Mouse (Mus musculus) kidney, postnatal 0 days (tissue): ENCODE data around the gene Taf4. TPM values are rescaled to one million over a fixed set of nuclear protein-coding genes. Genes with fewer than 3 reads are reported as not detected.

Source experiments
- ATAC-seq: fragments of 200-750 bp; cut with Nextera tagmentation; replicated peaks from 2 replicates; pipeline ENCODE4 v1.8.0; 2017; ENCODE audit warnings: low read depth, moderate number of reproducible peaks, moderate TSS enrichment, moderate library complexity; ENCODE audit not compliant: low FRiP score
- DNase-seq: peaks from one replicate; pipeline ENCODE4 v3.0.0-alpha.2; 2016; ENCODE audit warnings: low spot score
- H3K27ac ChIP-seq: fragments of 300-500 bp; sonication (generic); 2 replicates; pipeline ENCODE4 v1.5.1; 2014; ENCODE audit warnings: mild to moderate bottlenecking
- H3K27me3 ChIP-seq: fragments of 300-500 bp; sonication (generic); 2 replicates; pipeline ENCODE4 v1.6.1; 2014; ENCODE audit warnings: low read length, mixed read lengths; ENCODE audit not compliant: insufficient read depth
- H3K36me3 ChIP-seq: fragments of 300-500 bp; sonication (generic); 2 replicates; pipeline ENCODE4 v1.6.1; 2014; ENCODE audit warnings: low read length, mixed read lengths; ENCODE audit not compliant: insufficient read depth
- H3K4me1 ChIP-seq: fragments of 300-500 bp; sonication (generic); replicated peaks from 2 replicates; pipeline ENCODE4 v1.6.1; 2014; ENCODE audit warnings: antibody characterized with exemption, low read length, mixed read lengths; ENCODE audit not compliant: insufficient read depth
- H3K4me2 ChIP-seq: fragments of 300-500 bp; sonication (generic); 2 replicates; pipeline ENCODE4 v1.6.1; 2014; ENCODE audit warnings: mild to moderate bottlenecking, low read length, moderate library complexity, mixed read lengths
- H3K4me3 ChIP-seq: fragments of 300-500 bp; sonication (generic); replicated peaks from 2 replicates; pipeline ENCODE4 v1.5.1; 2014; ENCODE audit warnings: low read depth, low read length
- H3K9ac ChIP-seq: fragments of 300-500 bp; sonication (generic); 2 replicates; pipeline ENCODE4 v1.6.1; 2014; ENCODE audit warnings: low read depth, low read length
- H3K9me3 ChIP-seq: fragments of 300-500 bp; sonication (generic); replicated peaks from 2 replicates; pipeline ENCODE4 v1.6.1; 2016; ENCODE audit warnings: low read length, inconsistent platforms, mixed read lengths
- CTCF ChIP-seq: IDR thresholded peaks from 2 replicates; pipeline ENCODE4 v1.5.1; 2016; ENCODE audit warnings: antibody characterized with exemption, low read depth, mild to moderate bottlenecking, moderate library complexity
- WGBS: fragments of 180-500 bp; shearing (Covaris S2); extraction: QIAGEN DNeasy Blood & Tissue Kit; methylation state at CpG from one replicate; pipeline ENCODE4 v1.1.7; 2014; 5-methylcytosine and 5-hydroxymethylcytosine counted together
- polyA plus RNA-seq: library from polyadenylated mRNA; unstranded; fragments of >200 nt; fragmentation: Nextera tagmentation; extraction: Ambion mirVana; gene quantifications from 2 replicates; pipeline ENCODE4 v1.2.1, GENCODE M21; 2015

Gene Taf4
- polyA plus RNA-seq, 1 experiment from 2014 or later: 3.3 TPM

DNA sequence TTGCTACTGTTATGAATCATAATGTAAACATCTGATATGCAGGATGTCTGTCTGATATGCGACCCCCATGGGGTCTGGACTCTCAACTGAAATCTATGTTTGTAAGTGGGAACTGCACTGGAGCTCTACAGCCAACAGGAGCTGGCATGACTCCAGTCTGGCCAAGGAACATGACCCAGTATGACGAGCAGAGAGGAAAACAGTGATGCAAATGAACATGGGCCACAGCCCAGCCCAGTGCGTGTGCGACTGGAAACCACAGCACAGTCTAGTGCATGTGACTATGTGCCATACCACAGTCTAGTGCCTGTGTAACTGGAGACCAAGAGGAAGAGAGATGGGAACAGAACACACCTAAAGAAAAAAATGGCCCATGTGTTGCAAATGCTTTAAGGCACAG, 56.4 kb downstream of the Taf4 start:
- no peak for DNase-seq
- 66% methylated on average over 4 of the region's 4 CpGs for WGBS
- no peak overlapping the region for H3K4me2 ChIP-seq

DNA sequence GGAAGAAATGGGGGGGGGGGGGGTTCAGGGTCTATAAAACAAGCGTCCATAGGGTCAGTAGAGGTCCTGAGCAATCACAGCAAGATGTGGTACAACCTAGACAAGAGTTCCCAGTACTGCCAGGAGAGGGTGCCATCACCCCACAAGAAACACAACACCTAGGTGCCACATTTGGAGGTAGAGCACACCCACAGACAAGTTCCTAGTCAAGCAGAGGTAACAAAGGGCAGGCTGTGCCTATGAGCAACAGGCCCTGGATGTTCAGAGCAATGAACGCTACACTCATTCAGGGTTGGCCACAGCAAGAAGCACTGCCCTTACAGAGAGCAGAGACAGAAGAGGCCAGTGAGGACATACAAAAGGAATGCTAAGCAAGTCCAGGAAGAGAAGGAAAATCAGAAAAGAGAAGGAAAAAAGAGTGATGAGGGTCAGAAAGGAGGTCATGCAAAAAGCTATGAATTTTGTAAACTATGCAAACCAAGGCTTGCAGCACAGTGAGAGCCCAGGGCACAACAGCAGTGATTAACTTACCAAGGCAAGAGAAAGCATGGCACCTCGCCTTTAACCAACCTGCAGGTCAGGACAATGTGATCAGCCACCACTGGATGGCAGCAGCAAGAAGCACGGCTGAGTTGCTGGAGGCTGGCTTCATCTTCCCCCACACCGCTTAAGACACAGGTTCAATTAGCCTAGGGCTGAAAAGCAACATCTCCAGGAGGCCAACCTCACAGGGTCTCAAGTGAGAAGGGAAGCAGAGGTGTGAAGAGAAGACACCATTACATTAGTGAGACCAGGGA, 59.4 kb downstream of the Taf4 start:
- WGBS: 22% methylated on average over 5 of the region's 5 CpGs
- ATAC-seq: peak; percentile 61
- peaks cover 50% of the 10 kb centered on the region for H3K36me3 ChIP-seq

More for the DNA sequence above, 56.4 kb downstream of the Taf4 start:
- TF ChIP-seq CTCF: no peak
- no peak overlapping the region for H3K27ac ChIP-seq
- no peak overlapping the region for H3K4me3 ChIP-seq
- no peaks in the 10 kb centered on the region for H3K27me3 ChIP-seq
- peaks cover 52% of the 10 kb centered on the region for H3K36me3 ChIP-seq
- H3K9ac ChIP-seq: no peak overlapping the region
- no peak for ATAC-seq
- H3K9me3 ChIP-seq: no peaks in the 10 kb centered on the region
- no peaks in the 10 kb centered on the region for H3K4me1 ChIP-seq

DNA sequence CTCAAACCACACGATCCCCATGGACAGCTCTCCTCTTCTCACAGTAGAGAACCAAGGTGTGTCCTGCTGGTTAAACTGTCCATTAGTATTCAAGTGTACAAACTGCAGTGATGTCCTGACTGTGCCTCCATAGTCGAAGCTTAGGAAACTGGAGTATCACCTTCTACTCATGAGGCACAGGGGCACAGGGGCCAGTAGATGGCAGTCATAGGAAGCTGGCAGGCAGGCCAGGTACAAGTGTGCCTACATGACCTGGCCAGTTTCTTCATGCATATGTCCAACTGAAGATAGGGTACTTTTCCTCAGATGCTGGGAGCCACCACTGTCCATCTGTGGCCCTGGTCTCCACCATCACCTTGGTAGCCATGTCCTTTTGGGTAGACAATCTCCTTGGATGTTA, 62.2 kb downstream of the Taf4 start:
- no peak overlapping the region for H3K27ac ChIP-seq
- peaks cover 32% of the 10 kb centered on the region; the same call in 1 of the 2 replicates for H3K36me3 ChIP-seq
- no peaks in the 10 kb centered on the region for H3K9me3 ChIP-seq
- ATAC-seq: no peak
- H3K9ac ChIP-seq: no peak overlapping the region
- DNase-seq: peak; percentile 10
- TF ChIP-seq CTCF: peak; percentile 62
- no peaks in the 10 kb centered on the region for H3K27me3 ChIP-seq
- H3K4me1 ChIP-seq: no peaks in the 10 kb centered on the region
- no peak overlapping the region for H3K4me2 ChIP-seq
- WGBS: 55% methylated on average over 2 of the region's 2 CpGs
- H3K4me3 ChIP-seq: no peak overlapping the region

More for the DNA sequence above, 59.4 kb downstream of the Taf4 start:
- no peaks in the 10 kb centered on the region for H3K4me1 ChIP-seq
- peak; percentile 83 for DNase-seq
- no peaks in the 10 kb centered on the region for H3K9me3 ChIP-seq
- TF ChIP-seq CTCF: peak; percentile 81
- no peak overlapping the region for H3K9ac ChIP-seq
- H3K4me2 ChIP-seq: no peak overlapping the region
- no peak overlapping the region for H3K27ac ChIP-seq
- H3K4me3 ChIP-seq: no peak overlapping the region
- no peaks in the 10 kb centered on the region for H3K27me3 ChIP-seq

DNA sequence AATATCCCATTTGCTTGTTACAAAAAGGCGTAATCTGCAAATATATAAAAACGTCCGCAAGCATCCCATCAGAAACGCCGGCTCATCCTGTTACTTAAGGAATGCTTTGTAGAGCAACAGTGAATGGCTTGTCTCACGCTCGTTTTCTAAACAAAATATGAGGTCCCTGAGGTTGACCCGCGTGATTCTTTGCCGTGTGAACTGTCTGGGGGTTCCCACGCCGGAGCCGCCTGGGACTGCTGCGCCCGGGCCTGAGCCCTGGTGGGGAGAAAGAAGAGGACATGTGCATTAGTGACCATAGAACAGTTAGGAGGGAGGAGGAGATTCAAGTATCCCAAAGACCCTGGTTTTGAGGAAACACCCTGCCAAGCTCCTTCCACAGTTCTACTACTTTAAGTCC, 63.1 kb downstream of the Taf4 start:
- Histone ChIP-seq H3K9ac (no peak overlapping the region), H3K9me3 (no peaks in the 10 kb centered on the region), H3K27me3 (no peaks in the 10 kb centered on the region), H3K4me3 (no peak overlapping the region), H3K4me1 (no peaks in the 10 kb centered on the region), H3K27ac (no peak overlapping the region), H3K4me2 (no peak overlapping the region), H3K36me3 (peaks cover 29% of the 10 kb centered on the region; the same call in 1 of the 2 replicates)
- TF ChIP-seq CTCF: no peak
- DNase-seq: no peak
- whole genome bisulfite sequencing: 63% methylated on average over 15 of the region's 15 CpGs
- no peak for ATAC-seq

DNA sequence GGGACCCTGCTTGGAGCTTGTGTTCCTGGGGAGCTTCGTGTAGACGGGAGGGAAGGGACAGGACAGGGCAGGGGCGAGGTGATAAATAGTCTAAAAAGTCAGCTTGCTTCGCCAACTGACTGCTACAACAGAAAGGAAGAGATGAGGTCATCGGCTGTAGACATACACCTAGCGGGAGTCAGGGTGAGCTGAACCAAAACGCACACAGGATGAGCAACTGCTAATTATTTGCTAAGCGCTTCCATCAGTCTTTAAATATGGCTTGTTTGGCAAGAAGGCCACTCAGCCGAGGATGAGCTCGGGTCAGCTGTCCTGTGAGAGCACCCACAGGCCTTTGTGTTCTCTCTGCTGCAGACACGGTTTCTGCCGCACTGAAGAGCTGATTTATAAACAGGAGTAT, 63.5 kb downstream of the Taf4 start:
- WGBS: 30% methylated on average over 12 of the region's 12 CpGs
- DNase-seq (peak; percentile 64), ATAC-seq (0 out of 2 replicates have a peak, but pooled peaks have one; percentile 30)
- H3K4me3 ChIP-seq: no peak overlapping the region
- no peak overlapping the region for H3K27ac ChIP-seq
- peaks cover 29% of the 10 kb centered on the region; the same call in 1 of the 2 replicates for H3K36me3 ChIP-seq
- no peaks in the 10 kb centered on the region for H3K27me3 ChIP-seq
- TF ChIP-seq CTCF: no peak
- H3K9ac ChIP-seq: no peak overlapping the region
- H3K9me3 ChIP-seq: no peaks in the 10 kb centered on the region
- H3K4me2 ChIP-seq: no peak overlapping the region
- H3K4me1 ChIP-seq: no peaks in the 10 kb centered on the region

DNA sequence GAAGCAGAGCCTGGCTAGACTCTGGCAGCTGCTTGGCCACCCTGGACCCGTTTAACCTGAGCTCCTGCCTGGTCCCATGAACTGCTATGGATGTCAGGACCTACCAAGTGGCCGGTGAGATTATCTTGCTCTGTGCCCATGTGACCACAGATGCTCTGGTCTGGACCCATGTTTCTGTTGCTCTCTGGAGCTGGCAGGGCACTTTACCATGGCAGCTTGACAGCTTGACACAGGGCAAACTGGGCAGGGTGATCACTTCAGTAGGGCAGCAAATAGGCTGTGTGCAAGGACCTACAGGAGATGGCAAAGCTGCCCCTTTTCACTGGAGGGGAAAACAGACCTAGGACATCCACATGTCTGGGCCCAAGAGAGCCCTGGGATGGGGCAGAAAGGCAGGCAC, 79.5 kb downstream of the Taf4 start:
- no peak overlapping the region for H3K27ac ChIP-seq
- no peak for DNase-seq
- no peaks in the 10 kb centered on the region for H3K27me3 ChIP-seq
- ATAC-seq: no peak
- no peaks in the 10 kb centered on the region for H3K4me1 ChIP-seq
- H3K36me3 ChIP-seq: no peaks in the 10 kb centered on the region
- H3K4me2 ChIP-seq: no peak overlapping the region
- 94% methylated on average over 2 of the region's 2 CpGs for WGBS
- H3K9ac ChIP-seq: no peak overlapping the region
- TF ChIP-seq CTCF: no peak
- no peaks in the 10 kb centered on the region for H3K9me3 ChIP-seq
- H3K4me3 ChIP-seq: no peak overlapping the region
